Mouse (Mus musculus) brain, embryonic 14.5 days (tissue): ENCODE results near the gene Mcrip2. TPM values are rescaled to one million over a fixed set of nuclear protein-coding genes. Genes with fewer than 3 reads are reported as not detected.
"Not testable (repeated sequence)": the region's sequence is repeated elsewhere in the genome, so short reads cannot be mapped to it uniquely, and the experiment has no call there.

ENCODE experiments used
- DNase-seq: peaks from one replicate; pipeline ENCODE4 v3.0.0-alpha.2; 2011; ENCODE audit warnings: low read depth
- CTCF ChIP-seq: fragments of 200-500 bp; IDR thresholded peaks from 2 replicates; pipeline ENCODE4 v1.5.1; 2012; ENCODE audit warnings: inconsistent platforms, mild to moderate bottlenecking, moderate library complexity, borderline replicate concordance; ENCODE audit not compliant: insufficient read depth, insufficient read length; ENCODE audit errors: extremely low read depth
- POLR2A ChIP-seq: fragments of 200-500 bp; IDR thresholded peaks from 2 replicates; pipeline ENCODE4 v1.6.1; 2012; ENCODE audit warnings: mild to moderate bottlenecking, inconsistent platforms, borderline replicate concordance; ENCODE audit not compliant: poor library complexity, insufficient read depth, insufficient read length, severe bottlenecking; ENCODE audit errors: extremely low read depth
- polyA plus RNA-seq: library from polyadenylated mRNA; depleted of rRNA; stranded (reverse); fragments of >200 nt; gene quantifications from 2 replicates; pipeline ENCODE4 v1.2.3, GENCODE M21; 2012

Mcrip2 gene
- polyA plus RNA-seq, 1 experiment, result 11.7 TPM

- no peak for TF ChIP-seq POLR2A
- peak; percentile 48; the same call in 1 of the 2 replicates for TF ChIP-seq CTCF
- no peak for DNase-seq
Measured at GRCm38 (mm10) chr17:25879261-25879660, 10.7 kb upstream of the Mcrip2 start.

- TF ChIP-seq CTCF (no peak), POLR2A (no peak)
- DNase-seq, result no peak
Measured at GRCm38 (mm10) chr17:25878611-25879180, 10.1 kb upstream of the Mcrip2 start.

GRCm38 (mm10) chr17:25877741-25878610, 9.4 kb upstream of the Mcrip2 start:
- DNase-seq, result no peak
- no peak for TF ChIP-seq POLR2A
- TF ChIP-seq CTCF, result no peak

- DNase-seq, result no peak
- no peak for TF ChIP-seq POLR2A
- TF ChIP-seq CTCF, result no peak
Measured at GRCm38 (mm10) chr17:25877025-25877424, 8.5 kb upstream of the Mcrip2 start.

GRCm38 (mm10) chr17:25876347-25876915, 7.9 kb upstream of the Mcrip2 start:
- DNase-seq, result no peak
- TF ChIP-seq CTCF (no peak), POLR2A (no peak)

GRCm38 (mm10) chr17:25875171-25876136, 6.9 kb upstream of the Mcrip2 start:
- peak; percentile 96 for DNase-seq
- peak; percentile 80; the same call in 1 of the 2 replicates for TF ChIP-seq POLR2A
- TF ChIP-seq CTCF, result no peak

- TF ChIP-seq CTCF (no peak; the same call in 1 of the 2 replicates), POLR2A (no peak)
- DNase-seq, result peak; percentile 97
Measured at GRCm38 (mm10) chr17:25874721-25875170, 6.2 kb upstream of the Mcrip2 start, which contains the start of gene Mettl26. Gene Mettl26, plus strand, starts transcription at chr17:25875074.

- no peak for DNase-seq
- TF ChIP-seq POLR2A, result no peak
Measured at GRCm38 (mm10) chr17:25874148-25874720, 5.7 kb upstream of the Mcrip2 start.

GRCm38 (mm10) chr17:25873405-25874147, 5.0 kb upstream of the Mcrip2 start:
- DNase-seq, result no peak
- TF ChIP-seq POLR2A (no peak), CTCF (no peak)

GRCm38 (mm10) chr17:25872676-25873075, 4.1 kb upstream of the Mcrip2 start:
- TF ChIP-seq CTCF, result no peak
- TF ChIP-seq POLR2A, result no peak
- DNase-seq, result no peak

- DNase-seq, result not testable (repeated sequence)
Measured at GRCm38 (mm10) chr17:25871566-25871965, 3.0 kb upstream of the Mcrip2 start.
